Mouse (Mus musculus) liver, postnatal 0 days (tissue): ENCODE measurements at regions not wholly inside any gene's neighbourhood (a gene's known extent, or its start where the extent isn't known, plus 50 kb on each side); places are given as distances from the start of the nearest gene placed in this dataset.

Experiments used
- CTCF ChIP-seq: sonication (generic); IDR thresholded peaks from 2 replicates; pipeline ENCODE4 v1.5.1; 2016; ENCODE audit warnings: antibody characterized with exemption, low read depth
- EP300 ChIP-seq: IDR thresholded peaks from 2 replicates; pipeline ENCODE4 v1.6.1; 2016; ENCODE audit warnings: antibody characterized with exemption, low read depth, mild to moderate bottlenecking

DNA sequence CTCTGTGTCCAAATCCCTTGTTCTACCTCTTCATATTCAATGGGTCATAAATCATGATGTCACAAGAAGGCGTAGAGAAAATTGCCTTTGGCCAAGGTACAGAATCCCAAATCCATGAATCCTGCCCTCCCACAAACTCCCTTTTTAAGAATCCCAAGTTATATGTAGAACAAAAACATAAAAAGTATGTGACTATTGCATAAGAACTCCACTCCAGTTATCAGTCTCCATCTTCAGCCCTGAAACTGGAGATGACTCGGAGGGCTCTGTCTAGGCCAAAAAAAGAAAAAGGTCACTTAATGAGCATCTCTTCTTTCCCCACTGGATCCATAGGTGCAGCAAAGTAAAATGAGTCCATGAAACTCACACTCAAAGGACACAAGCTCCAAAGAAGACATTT is 885.5 kb upstream of the Gm7489 start:
- TF ChIP-seq CTCF: no peak
- no peak for TF ChIP-seq EP300
